Mouse (Mus musculus): ENCODE measurements around the gene Tmem132c. TPM values are rescaled to one million over a fixed set of nuclear protein-coding genes. Genes with fewer than 3 reads are reported as not detected.

Gene Tmem132c
- polyA plus RNA-seq, 1 experiment = 17.2 TPM

- peak; percentile 74 for DNase-seq (ENCODE audit: low read depth)
- TF ChIP-seq CTCF (IDR thresholded peaks at IDR 0.05; ENCODE audit: borderline replicate concordance, extremely low read depth, insufficient read depth, insufficient read length) = no peak
- TF ChIP-seq POLR2A (IDR thresholded peaks at IDR 0.05; ENCODE audit: borderline replicate concordance, extremely low read depth, insufficient read depth, insufficient read length, poor library complexity, severe bottlenecking) = no peak
These were observed 182.3 kb downstream of the Tmem132c start for GRCm38 (mm10) chr5:127423936-127424335.

DNA sequence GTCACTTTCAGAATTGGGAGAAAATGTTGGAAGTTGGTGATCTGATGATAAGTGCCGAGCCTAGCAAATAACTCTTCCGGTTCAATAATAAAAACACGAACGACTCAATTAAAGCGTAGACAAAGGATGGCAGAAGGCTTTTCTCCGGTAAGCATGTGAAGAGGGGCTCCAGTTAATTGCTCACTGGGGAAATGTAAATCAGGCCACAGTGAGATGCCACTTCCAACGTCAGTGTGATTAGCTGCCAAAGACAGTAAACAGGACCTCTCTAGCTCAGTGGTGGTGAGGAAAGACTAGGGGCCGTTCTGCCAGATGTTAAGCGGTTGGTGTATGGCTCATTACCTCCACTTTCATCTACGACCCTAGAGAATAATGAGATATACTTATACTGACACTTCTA is 187.5 kb downstream of the Tmem132c start:
- peak; percentile 89 for DNase-seq (ENCODE audit: low read depth)

GRCm38 (mm10) chr5:127431561-127431960 is 190.0 kb downstream of the Tmem132c start:
- TF ChIP-seq CTCF (IDR thresholded peaks at IDR 0.05; ENCODE audit: borderline replicate concordance, extremely low read depth, insufficient read depth, insufficient read length) = no peak
- no peak for TF ChIP-seq POLR2A (IDR thresholded peaks at IDR 0.05; ENCODE audit: borderline replicate concordance, extremely low read depth, insufficient read depth, insufficient read length, poor library complexity, severe bottlenecking)
- peak; percentile 80 for DNase-seq (ENCODE audit: low read depth)

More for the DNA sequence above, 187.5 kb downstream of the Tmem132c start:
- TF ChIP-seq CTCF (IDR thresholded peaks at IDR 0.05; ENCODE audit: borderline replicate concordance, extremely low read depth, insufficient read depth, insufficient read length) (no peak), POLR2A (IDR thresholded peaks at IDR 0.05; ENCODE audit: borderline replicate concordance, extremely low read depth, insufficient read depth, insufficient read length, poor library complexity, severe bottlenecking) (no peak)

DNA sequence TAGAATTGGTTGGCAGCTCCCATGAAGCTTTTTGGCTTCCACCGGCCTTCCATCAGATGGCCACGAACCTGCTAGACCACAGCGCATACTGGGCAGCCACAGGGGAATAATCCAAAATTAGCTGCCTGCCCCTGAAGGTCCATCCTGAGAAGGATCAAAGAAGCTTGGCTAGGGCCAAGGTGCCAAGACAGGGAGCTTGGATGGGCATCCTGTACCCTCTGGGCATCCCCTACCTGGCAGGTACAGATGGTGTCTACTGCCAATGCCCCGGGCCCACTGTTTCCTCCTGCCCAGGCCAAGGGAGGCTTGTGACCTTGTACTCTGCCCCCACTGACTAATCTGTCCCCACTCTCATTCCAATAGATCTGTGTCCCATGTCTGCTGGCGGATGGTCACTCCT is 195.2 kb downstream of the Tmem132c start:
- TF ChIP-seq POLR2A (IDR thresholded peaks at IDR 0.05; ENCODE audit: borderline replicate concordance, extremely low read depth, insufficient read depth, insufficient read length, poor library complexity, severe bottlenecking) (no peak), CTCF (IDR thresholded peaks at IDR 0.05; ENCODE audit: borderline replicate concordance, extremely low read depth, insufficient read depth, insufficient read length) (no peak)
- DNase-seq (ENCODE audit: low read depth) = no peak

DNA sequence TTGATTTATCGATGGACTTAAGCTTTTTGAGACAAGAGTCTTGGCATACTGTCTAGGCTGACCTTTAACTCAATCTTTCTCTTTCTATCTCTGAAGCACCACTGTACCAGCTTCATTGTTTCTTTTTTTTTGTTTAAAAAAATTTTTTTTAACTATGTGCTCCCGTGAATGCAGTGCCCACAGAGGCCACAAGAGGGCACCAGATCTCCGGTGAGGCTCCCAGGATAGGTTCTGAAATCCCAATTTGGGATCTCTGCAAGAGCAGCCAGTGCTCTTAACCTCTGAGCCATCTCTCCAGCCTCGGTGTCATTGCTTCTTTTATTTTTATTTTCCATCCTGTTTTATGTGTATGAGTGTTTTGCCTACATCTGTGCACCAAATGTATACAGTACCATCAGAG is 197.0 kb downstream of the Tmem132c start:
- no peak for DNase-seq (ENCODE audit: low read depth)
- TF ChIP-seq POLR2A (IDR thresholded peaks at IDR 0.05; ENCODE audit: borderline replicate concordance, extremely low read depth, insufficient read depth, insufficient read length, poor library complexity, severe bottlenecking) (no peak), CTCF (IDR thresholded peaks at IDR 0.05; ENCODE audit: borderline replicate concordance, extremely low read depth, insufficient read depth, insufficient read length) (peak; percentile 42; the same call in 1 of the 2 replicates)

GRCm38 (mm10) chr5:127441963-127442362 is 200.4 kb downstream of the Tmem132c start:
- DNase-seq (ENCODE audit: low read depth) = peak; percentile 57
- TF ChIP-seq POLR2A (IDR thresholded peaks at IDR 0.05; ENCODE audit: borderline replicate concordance, extremely low read depth, insufficient read depth, insufficient read length, poor library complexity, severe bottlenecking) (no peak), CTCF (IDR thresholded peaks at IDR 0.05; ENCODE audit: borderline replicate concordance, extremely low read depth, insufficient read depth, insufficient read length) (no peak)

GRCm38 (mm10) chr5:127453580-127453979 is 212.0 kb downstream of the Tmem132c start:
- DNase-seq (ENCODE audit: low read depth) = no peak
- TF ChIP-seq CTCF (IDR thresholded peaks at IDR 0.05; ENCODE audit: borderline replicate concordance, extremely low read depth, insufficient read depth, insufficient read length) (peak; percentile 48), POLR2A (IDR thresholded peaks at IDR 0.05; ENCODE audit: borderline replicate concordance, extremely low read depth, insufficient read depth, insufficient read length, poor library complexity, severe bottlenecking) (no peak)

GRCm38 (mm10) chr5:127454068-127454467 is 212.5 kb downstream of the Tmem132c start:
- no peak for TF ChIP-seq CTCF (IDR thresholded peaks at IDR 0.05; ENCODE audit: borderline replicate concordance, extremely low read depth, insufficient read depth, insufficient read length)
- TF ChIP-seq POLR2A (IDR thresholded peaks at IDR 0.05; ENCODE audit: borderline replicate concordance, extremely low read depth, insufficient read depth, insufficient read length, poor library complexity, severe bottlenecking) = no peak
- DNase-seq (ENCODE audit: low read depth) = peak; percentile 45

DNA sequence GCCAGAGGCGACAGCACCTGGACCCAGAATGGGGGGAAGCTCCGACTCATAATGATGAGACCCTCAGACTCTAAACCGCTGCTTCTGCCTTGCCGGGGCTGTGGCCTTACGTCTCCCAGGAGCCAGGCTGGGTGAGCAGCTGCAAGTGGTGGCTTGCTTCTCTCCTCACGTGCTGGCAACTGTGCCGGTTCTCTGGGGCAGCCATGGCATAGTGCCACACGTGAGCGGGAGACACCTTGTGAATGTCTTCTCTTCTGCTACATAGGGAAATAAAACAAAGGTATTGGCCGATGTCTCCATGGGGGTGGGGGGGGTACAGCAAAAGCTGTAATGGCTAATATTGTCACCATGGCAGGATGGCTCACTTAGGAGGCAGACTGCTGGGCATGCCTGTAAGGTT is 214.5 kb downstream of the Tmem132c start:
- TF ChIP-seq POLR2A (IDR thresholded peaks at IDR 0.05; ENCODE audit: borderline replicate concordance, extremely low read depth, insufficient read depth, insufficient read length, poor library complexity, severe bottlenecking) (no peak), CTCF (IDR thresholded peaks at IDR 0.05; ENCODE audit: borderline replicate concordance, extremely low read depth, insufficient read depth, insufficient read length) (no peak)
- no peak for DNase-seq (ENCODE audit: low read depth)

DNA sequence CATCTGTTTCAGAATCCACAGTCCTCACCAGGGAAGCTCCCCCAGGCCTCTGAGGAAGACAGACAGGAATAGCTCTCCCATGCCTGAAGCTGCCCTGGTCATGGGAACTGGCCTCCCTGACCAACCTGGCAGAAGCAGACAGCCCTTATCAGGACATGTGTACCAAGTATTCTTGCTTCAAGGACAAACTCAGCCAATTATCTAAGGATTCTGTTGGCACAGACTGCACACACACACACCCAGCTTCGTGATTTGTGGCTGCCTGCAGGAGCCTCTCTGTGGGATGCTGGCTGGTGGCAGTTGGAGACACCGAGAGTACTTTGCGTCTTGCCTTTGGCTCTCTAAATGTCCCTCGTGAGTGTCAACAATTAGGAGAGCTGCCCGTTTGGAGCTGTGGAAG is 226.5 kb downstream of the Tmem132c start:
- no peak for TF ChIP-seq POLR2A (IDR thresholded peaks at IDR 0.05; ENCODE audit: borderline replicate concordance, extremely low read depth, insufficient read depth, insufficient read length, poor library complexity, severe bottlenecking)
- no peak for TF ChIP-seq CTCF (IDR thresholded peaks at IDR 0.05; ENCODE audit: borderline replicate concordance, extremely low read depth, insufficient read depth, insufficient read length)
- DNase-seq (ENCODE audit: low read depth) = peak; percentile 47

GRCm38 (mm10) chr5:127470351-127470750 is 228.7 kb downstream of the Tmem132c start:
- TF ChIP-seq CTCF (IDR thresholded peaks at IDR 0.05; ENCODE audit: borderline replicate concordance, extremely low read depth, insufficient read depth, insufficient read length) (no peak), POLR2A (IDR thresholded peaks at IDR 0.05; ENCODE audit: borderline replicate concordance, extremely low read depth, insufficient read depth, insufficient read length, poor library complexity, severe bottlenecking) (no peak)
- DNase-seq (ENCODE audit: low read depth) = peak; percentile 11

- DNase-seq (ENCODE audit: low read depth) = no peak
- TF ChIP-seq CTCF (IDR thresholded peaks at IDR 0.05; ENCODE audit: borderline replicate concordance, extremely low read depth, insufficient read depth, insufficient read length) = no peak
- no peak for TF ChIP-seq POLR2A (IDR thresholded peaks at IDR 0.05; ENCODE audit: borderline replicate concordance, extremely low read depth, insufficient read depth, insufficient read length, poor library complexity, severe bottlenecking)
These were observed 230.3 kb downstream of the Tmem132c start for GRCm38 (mm10) chr5:127471902-127472301.
